ENCODE assay signal across 8 mouse cellular contexts in the genomic region with DNA sequence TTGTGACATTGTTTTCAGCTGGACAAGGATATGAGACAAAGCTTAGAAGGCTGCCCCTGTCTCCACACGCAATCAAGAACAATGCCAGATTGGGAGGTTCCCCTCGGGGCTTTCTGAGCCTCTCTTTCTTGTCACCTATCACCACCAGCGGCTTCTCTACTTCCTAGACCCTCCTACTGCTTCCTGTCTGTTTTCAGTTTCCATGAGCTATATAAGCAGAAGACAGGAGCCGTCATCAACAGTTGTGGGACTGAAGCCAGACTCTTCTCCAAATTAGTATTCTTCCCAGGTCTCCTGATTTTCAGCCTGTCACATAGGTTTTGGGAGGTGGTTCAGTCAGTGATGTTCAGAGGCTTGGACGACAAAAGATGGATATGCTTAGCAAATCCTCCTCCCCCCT. TPM values are rescaled to one million over a fixed set of nuclear protein-coding genes. Genes with fewer than 3 reads are reported as not detected.
A peak's percentile ranks its signal among the peaks of the same experiment; 100 is the strongest.
DNase-seq lines count a peak whose midpoint lies in the region; ATAC-seq and TF ChIP-seq lines count a peak whose summit lies in the region.

No protein-coding gene starts in this region.

- 0 out of 2 replicates have a peak, but pooled peaks cover 6% of the 10 kb centered on the region for H3K4me1 ChIP-seq in heart, embryonic 10.5 days
- peaks cover 3% of the 10 kb centered on the region; the same call in 1 of the 2 replicates for H3K4me1 ChIP-seq in limb, embryonic 14.5 days (ENCODE audit: control insufficient read depth, insufficient read depth, low read length)
- no peaks in the 10 kb centered on the region for H3K4me1 ChIP-seq in stomach, postnatal 0 days (replicated peaks; ENCODE audit: control insufficient read depth, insufficient read depth)

- peak; percentile 92 for DNase-seq in heart, adult 11 months
- no peak for DNase-seq in heart, embryonic 10.5 days (ENCODE audit: low spot score)
- DNase-seq in T-cell, adult 2 months (ENCODE audit: low spot score): peak; percentile 72
- peak; percentile 9 to 30 for DNase-seq in heart, postnatal 14 days
- DNase-seq in limb, embryonic 14.5 days (ENCODE audit: low spot score): peak; percentile 15
- DNase-seq in stomach, postnatal 0 days (ENCODE audit: low spot score): no peak
- DNase-seq in MN1 (ENCODE audit: low spot score): no peak
- DNase-seq in layer of hippocampus, adult 9-11 months: no peak

- TF ChIP-seq POLR2A in limb, embryonic 14.5 days (IDR thresholded peaks at IDR 0.05; ENCODE audit: borderline replicate concordance, extremely low read depth, insufficient read depth, insufficient read length): no peak

- H3K9ac ChIP-seq in limb, embryonic 14.5 days (ENCODE audit: low read depth, low read length, severe bottlenecking): no peak overlapping the region
- H3K9ac ChIP-seq in stomach, postnatal 0 days (ENCODE audit: low read length): no peak overlapping the region

- no peaks in the 10 kb centered on the region for H3K27me3 ChIP-seq in heart, embryonic 10.5 days (ENCODE audit: insufficient read depth, poor library complexity, severe bottlenecking)
- H3K27me3 ChIP-seq in limb, embryonic 14.5 days (ENCODE audit: control insufficient read depth, insufficient read depth, low read length): no peaks in the 10 kb centered on the region
- H3K27me3 ChIP-seq in stomach, postnatal 0 days (ENCODE audit: control insufficient read depth, insufficient read depth, low read length): no peaks in the 10 kb centered on the region

- TF ChIP-seq EP300 in stomach, postnatal 0 days (optimal IDR thresholded peaks at IDR 0.05): no peak

- H3K9me3 ChIP-seq in heart, embryonic 10.5 days: no peaks in the 10 kb centered on the region
- no peaks in the 10 kb centered on the region for H3K9me3 ChIP-seq in limb, embryonic 14.5 days (ENCODE audit: control insufficient read depth, low read length)
- H3K9me3 ChIP-seq in stomach, postnatal 0 days (ENCODE audit: control insufficient read depth, low read length): no peaks in the 10 kb centered on the region

- WGBS in heart, embryonic 10.5 days: 29% methylated on average over 5 of the region's 5 CpGs
- WGBS in limb, embryonic 14.5 days: 59% methylated on average over 5 of the region's 5 CpGs
- WGBS in stomach, postnatal 0 days: 46% methylated on average over 5 of the region's 5 CpGs

- no peak overlapping the region for H3K4me3 ChIP-seq in heart, embryonic 10.5 days
- H3K4me3 ChIP-seq in limb, embryonic 14.5 days (replicated peaks; ENCODE audit: low read length): no peak overlapping the region
- no peak overlapping the region for H3K4me3 ChIP-seq in stomach, postnatal 0 days (ENCODE audit: low read depth, low read length)

- no peak overlapping the region for H3K27ac ChIP-seq in heart, embryonic 10.5 days
- H3K27ac ChIP-seq in limb, embryonic 14.5 days (replicated peaks; ENCODE audit: low read depth, low read length): no peak overlapping the region
- no peak overlapping the region for H3K27ac ChIP-seq in stomach, postnatal 0 days (replicated peaks)

- no peak overlapping the region for H3K4me2 ChIP-seq in limb, embryonic 14.5 days (replicated peaks; ENCODE audit: low read depth, low read length, severe bottlenecking)
- H3K4me2 ChIP-seq in stomach, postnatal 0 days (replicated peaks; ENCODE audit: low read depth): 0 out of 2 replicates have a peak overlapping the region, but pooled peaks have one; percentile 5

- no peaks in the 10 kb centered on the region for H3K36me3 ChIP-seq in heart, embryonic 10.5 days
- no peaks in the 10 kb centered on the region for H3K36me3 ChIP-seq in limb, embryonic 14.5 days (ENCODE audit: control insufficient read depth, insufficient read depth, low read length)
- H3K36me3 ChIP-seq in stomach, postnatal 0 days (ENCODE audit: control insufficient read depth, insufficient read depth, low read length): no peaks in the 10 kb centered on the region

- intact Hi-C loops in heart, postnatal 14 days (cut with DNase I): loop anchor here (5.0 kb wide), 1 partner anchor 276 kb away; no protein-coding TSS in a partner anchor

- TF ChIP-seq CTCF in stomach, postnatal 0 days (IDR thresholded peaks at IDR 0.05; ENCODE audit: low read depth): no peak

- ATAC-seq in limb, embryonic 14.5 days (ENCODE audit: low FRiP score, low read depth): no peak
- no peak for ATAC-seq in stomach, postnatal 0 days (ENCODE audit: low FRiP score, low TSS enrichment)

RNA-seq across cellular contexts. Expression of a gene that starts 47.6 kb away (rescaled TPM):
- 16.1 and 21.9 TPM in 2 replicates for polyA plus RNA-seq in heart, embryonic 10.5 days (2016; fragmentation: Nextera tagmentation; extraction: Ambion mirVana)
- 10 to 100 TPM; 14.8 to 30.7 TPM for total RNA-seq in heart, postnatal 14 days (2021)
- polyA plus RNA-seq in limb, embryonic 14.5 days (2012; rRNA removed): 20.2 and 23.5 TPM in 2 replicates
- polyA plus RNA-seq in limb, embryonic 14.5 days (2014; fragmentation: Nextera tagmentation; extraction: Ambion mirVana): 24.2 and 26.3 TPM in 2 replicates
- 34.8 and 35.8 TPM in 2 replicates for polyA plus RNA-seq in stomach, postnatal 0 days (2015; fragmentation: Nextera tagmentation; extraction: Ambion mirVana)

Comparison
In these comparisons a context has a peak if more than half of its experiments do, and no peak if none do; other contexts are left out.
1. DNase-seq: peak in heart, adult 11 months (single experiment), T-cell, adult 2 months (single experiment), heart, postnatal 14 days (2 of 2) and limb, embryonic 14.5 days (single experiment); none in heart, embryonic 10.5 days (single experiment), stomach, postnatal 0 days (single experiment), MN1 (single experiment) and layer of hippocampus, adult 9-11 months (single experiment).